Mouse (Mus musculus) thymus, adult 2 months (tissue): ENCODE results near the gene Ndfip2. TPM values are rescaled to one million over a fixed set of nuclear protein-coding genes. Genes with fewer than 3 reads are reported as not detected.

Source experiments
- DNase-seq: peaks from one replicate; pipeline ENCODE4 v3.0.0; 2021
- H3K27ac ChIP-seq: fragments of 200-500 bp; 2 replicates; pipeline ENCODE4 v1.5.1; 2012; ENCODE audit warnings: low read length, control low read depth; ENCODE audit not compliant: control insufficient read depth, insufficient read depth
- H3K27me3 ChIP-seq: fragments of 200-500 bp; 2 replicates; pipeline ENCODE4 v1.6.1; 2012; ENCODE audit warnings: mild to moderate bottlenecking, low read length, moderate library complexity, mixed read lengths; ENCODE audit not compliant: control insufficient read depth, insufficient read depth
- H3K36me3 ChIP-seq: fragments of 200-500 bp; 2 replicates; pipeline ENCODE4 v1.6.1; 2012; ENCODE audit warnings: mild to moderate bottlenecking, low read length, moderate library complexity; ENCODE audit not compliant: control insufficient read depth, insufficient read depth
- H3K4me1 ChIP-seq: fragments of 200-500 bp; replicated peaks from 2 replicates; pipeline ENCODE4 v1.6.1; 2012; ENCODE audit warnings: low read length; ENCODE audit not compliant: control insufficient read depth, insufficient read depth
- H3K4me3 ChIP-seq: fragments of 200-500 bp; 2 replicates; pipeline ENCODE4 v1.5.1; 2012; ENCODE audit warnings: mild to moderate bottlenecking, low read length, control low read depth, moderate library complexity; ENCODE audit not compliant: control insufficient read depth, insufficient read depth
- CTCF ChIP-seq: fragments of 200-500 bp; IDR thresholded peaks from 2 replicates; pipeline ENCODE4 v1.5.1; 2012; ENCODE audit warnings: mild to moderate bottlenecking, control low read depth, low read length, moderate library complexity, borderline replicate concordance; ENCODE audit not compliant: control insufficient read depth, poor library complexity, insufficient read depth; ENCODE audit errors: extremely low read depth
- POLR2A ChIP-seq: fragments of 200-500 bp; IDR thresholded peaks from 2 replicates; pipeline ENCODE4 v1.6.1; 2012; ENCODE audit warnings: mild to moderate bottlenecking, low read length, control low read depth, moderate library complexity; ENCODE audit not compliant: control insufficient read depth, poor library complexity, insufficient read depth; ENCODE audit errors: extremely low read depth
- WGBS: fragments of 180-500 bp; shearing (Covaris S2); methylation state at CpG from one replicate; pipeline ENCODE4 v1.1.7; 2018; 5-methylcytosine and 5-hydroxymethylcytosine counted together
- polyA plus RNA-seq: library from polyadenylated mRNA; depleted of rRNA; stranded (reverse); fragments of >200 nt; gene quantifications from 2 replicates; pipeline ENCODE4 v1.2.3, GENCODE M21; 2012

The Ndfip2 gene
- polyA plus RNA-seq, 1 experiment, result 57.7 TPM

DNA sequence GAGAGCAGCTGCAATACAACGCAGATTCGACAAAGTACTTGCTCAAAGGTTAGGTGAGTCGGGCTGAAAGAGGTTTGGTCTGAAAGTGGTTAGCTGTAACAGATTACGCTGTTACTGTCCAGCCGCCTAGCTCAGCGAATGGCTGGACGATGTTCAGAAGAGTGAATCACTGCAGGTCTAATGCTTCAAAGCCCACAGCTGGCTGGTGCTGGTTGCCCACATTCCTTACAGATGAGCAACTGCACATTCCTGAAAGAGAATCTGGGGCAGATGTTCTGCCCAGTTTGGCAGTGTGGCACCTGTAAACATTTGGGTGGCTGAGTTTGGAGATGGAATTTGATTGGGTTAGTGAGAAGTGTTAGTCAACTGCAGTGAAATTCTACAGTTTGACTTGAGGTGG is 2.8 kb upstream of the Ndfip2 start:
- H3K27ac ChIP-seq, result no peak overlapping the region
- DNase-seq, result no peak
- WGBS, result 92% methylated on average over 7 of the region's 7 CpGs
- H3K4me3 ChIP-seq, result no peak overlapping the region
- no peaks in the 10 kb centered on the region for H3K36me3 ChIP-seq
- no peaks in the 10 kb centered on the region for H3K27me3 ChIP-seq
- no peak for TF ChIP-seq POLR2A
- TF ChIP-seq CTCF, result no peak
- H3K4me1 ChIP-seq, result no peaks in the 10 kb centered on the region

DNA sequence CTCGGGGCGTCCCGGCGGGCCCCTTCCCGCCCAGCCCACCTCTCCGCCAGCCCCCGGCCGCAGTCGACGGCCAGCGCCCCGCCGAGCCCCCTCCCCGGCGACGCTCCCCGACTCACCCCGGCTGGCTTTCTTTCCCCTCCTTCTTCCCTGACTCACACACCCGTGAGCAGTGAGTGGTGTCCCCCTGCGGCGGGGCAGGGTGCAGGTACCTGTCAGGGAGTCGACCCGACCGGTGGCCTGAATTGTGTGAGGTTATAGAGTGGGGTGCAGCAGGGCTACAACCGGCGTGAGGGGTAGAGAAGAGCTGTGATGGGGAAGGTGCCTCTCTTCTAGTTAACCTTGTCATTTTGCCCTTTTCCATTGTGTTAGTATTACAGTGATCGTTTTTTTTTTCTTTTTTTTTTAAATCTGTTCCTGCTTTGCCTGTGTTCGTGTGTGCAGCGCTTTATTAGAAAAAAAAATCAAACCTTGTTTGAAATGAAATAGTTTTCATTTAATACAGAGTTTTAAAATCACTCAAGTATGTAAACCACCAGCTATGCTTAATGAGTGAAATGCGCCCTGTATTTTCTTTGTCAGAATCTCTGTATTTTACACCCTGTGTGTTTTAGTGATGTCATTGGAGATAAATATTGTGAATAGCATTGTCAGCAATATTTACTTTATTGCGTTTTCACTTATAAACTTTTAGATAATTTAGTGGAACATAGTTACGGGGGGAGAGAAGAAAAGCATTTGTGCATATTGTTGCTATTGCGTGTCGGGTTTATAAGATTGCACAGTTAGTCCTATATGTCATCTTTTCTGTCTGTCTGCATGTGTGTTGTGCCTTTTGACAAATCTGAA is 885 bp downstream of the Ndfip2 start:
- no peaks in the 10 kb centered on the region for H3K36me3 ChIP-seq
- peak overlapping the region; percentile 50 for H3K4me3 ChIP-seq
- TF ChIP-seq POLR2A, result no peak
- no peak for TF ChIP-seq CTCF
- 11% methylated on average over 34 of the region's 34 CpGs for WGBS
- DNase-seq, result peak; percentile 63
- no peaks in the 10 kb centered on the region for H3K27me3 ChIP-seq
- no peak overlapping the region for H3K27ac ChIP-seq
- H3K4me1 ChIP-seq, result no peaks in the 10 kb centered on the region

DNA sequence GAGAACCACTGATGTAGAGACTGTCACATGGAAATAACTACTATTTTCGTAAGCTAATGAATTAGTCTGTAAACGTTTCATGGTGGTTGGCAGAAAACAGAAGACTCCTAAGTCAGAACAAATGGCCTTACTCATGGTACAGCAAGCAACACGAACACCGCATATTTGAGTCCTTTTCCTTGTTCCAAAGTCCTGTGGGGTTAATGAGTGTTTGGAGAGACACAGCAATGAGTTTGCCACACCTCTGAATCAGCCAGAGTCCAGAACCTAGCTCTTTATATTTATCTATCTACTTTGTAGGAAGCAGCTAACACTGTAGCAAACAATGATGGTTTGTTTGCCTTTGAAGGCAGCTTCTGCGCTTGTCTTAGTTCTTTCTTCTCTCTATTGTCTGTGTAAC is 4.5 kb downstream of the Ndfip2 start:
- Histone ChIP-seq H3K27ac (no peak overlapping the region), H3K4me1 (no peaks in the 10 kb centered on the region), H3K36me3 (no peaks in the 10 kb centered on the region), H3K4me3 (no peak overlapping the region), H3K27me3 (no peaks in the 10 kb centered on the region)
- TF ChIP-seq POLR2A (no peak), CTCF (no peak)
- no peak for DNase-seq
- 87% methylated on average over 5 of the region's 5 CpGs for WGBS

DNA sequence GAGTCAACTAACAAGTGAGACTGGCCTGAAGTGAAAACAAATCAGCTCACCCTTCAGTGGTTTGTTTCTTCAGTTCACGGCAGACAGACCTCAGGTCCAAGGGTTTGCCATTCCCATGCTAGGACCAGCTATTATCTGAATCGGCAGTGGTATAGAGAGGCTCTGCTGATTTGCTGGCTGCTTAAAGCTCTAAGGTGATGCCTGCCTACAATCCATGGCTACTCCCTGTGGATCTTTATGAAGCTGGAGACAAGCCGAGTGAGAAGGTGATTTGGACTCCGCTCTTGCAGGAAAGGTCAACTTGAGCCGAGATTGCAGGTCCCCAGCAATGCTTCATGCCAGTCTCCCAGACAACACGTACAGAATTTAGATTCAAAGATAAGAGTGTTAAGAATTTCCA is 8.7 kb downstream of the Ndfip2 start:
- H3K36me3 ChIP-seq, result no peaks in the 10 kb centered on the region
- no peak overlapping the region for H3K27ac ChIP-seq
- no peak overlapping the region for H3K4me3 ChIP-seq
- TF ChIP-seq CTCF (no peak), POLR2A (no peak)
- no peaks in the 10 kb centered on the region for H3K4me1 ChIP-seq
- DNase-seq, result no peak
- WGBS, result 91% methylated on average over 6 of the region's 6 CpGs
- H3K27me3 ChIP-seq, result no peaks in the 10 kb centered on the region

DNA sequence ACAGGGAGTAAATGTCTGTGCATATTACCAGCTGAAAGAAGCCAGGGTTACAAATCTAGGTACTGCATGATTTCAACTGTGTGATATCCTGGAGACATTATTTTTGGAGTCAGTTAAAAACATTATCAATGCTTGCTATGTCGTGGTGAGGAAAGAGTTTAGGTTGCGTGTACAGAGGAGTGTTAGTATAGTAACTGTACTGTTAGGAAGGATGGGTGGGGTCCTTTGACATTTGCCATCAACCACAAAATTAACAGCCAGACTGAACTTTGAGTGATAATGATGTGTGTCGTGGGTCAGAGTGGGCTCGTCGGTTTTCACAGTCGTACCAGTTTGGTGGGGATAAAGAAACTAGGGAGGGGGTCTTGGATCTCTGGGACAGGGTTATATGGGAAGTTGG is 13.7 kb downstream of the Ndfip2 start:
- TF ChIP-seq POLR2A (no peak), CTCF (no peak)
- H3K27ac ChIP-seq, result no peak overlapping the region
- WGBS, result 87% methylated on average over 6 of the region's 6 CpGs
- no peaks in the 10 kb centered on the region for H3K27me3 ChIP-seq
- no peak for DNase-seq
- H3K4me1 ChIP-seq, result no peaks in the 10 kb centered on the region
- H3K4me3 ChIP-seq, result no peak overlapping the region
- no peaks in the 10 kb centered on the region for H3K36me3 ChIP-seq

DNA sequence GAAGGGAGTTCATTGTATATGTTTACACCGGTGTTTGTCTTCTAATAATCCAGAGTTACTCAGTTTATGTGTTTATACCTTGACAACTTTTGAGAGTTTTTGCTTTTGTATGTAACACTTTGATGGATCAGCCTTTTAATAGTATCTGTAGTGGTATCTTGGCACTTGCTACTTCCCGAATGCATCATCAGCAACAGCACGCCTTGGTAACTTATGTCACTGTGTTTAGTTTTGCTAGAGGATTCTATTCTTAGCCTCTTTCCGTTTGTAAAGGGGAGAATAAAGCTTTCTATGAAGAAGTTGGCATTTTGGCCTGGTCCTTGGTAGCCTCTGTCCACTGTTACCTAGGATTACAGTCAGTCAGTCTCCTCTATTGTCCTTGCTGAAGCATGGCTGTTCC is 14.2 kb downstream of the Ndfip2 start:
- no peak for DNase-seq
- 92% methylated on average over 4 of the region's 4 CpGs for WGBS
- Histone ChIP-seq H3K4me1 (no peaks in the 10 kb centered on the region), H3K27ac (no peak overlapping the region), H3K27me3 (no peaks in the 10 kb centered on the region), H3K4me3 (no peak overlapping the region), H3K36me3 (no peaks in the 10 kb centered on the region)
- TF ChIP-seq CTCF, result no peak

DNA sequence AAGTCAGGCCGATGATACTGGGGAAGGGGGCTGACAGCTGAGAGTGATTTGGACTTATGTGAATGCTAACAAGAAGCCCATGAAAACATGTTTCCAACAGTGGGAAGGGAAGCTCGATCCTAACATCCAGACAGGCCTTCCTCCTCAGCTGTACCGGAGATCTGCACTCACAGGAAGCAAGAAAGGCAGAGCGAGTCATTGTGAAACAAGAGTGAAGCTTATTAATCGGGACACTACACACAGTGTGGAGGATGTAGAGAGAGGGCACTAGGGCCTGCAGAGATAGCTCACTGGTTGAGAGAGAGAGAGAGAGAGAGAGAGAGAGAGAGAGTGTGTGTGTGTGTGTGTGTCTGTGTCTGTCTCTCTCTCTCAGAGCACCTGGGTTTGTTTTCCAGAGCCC is 16.8 kb downstream of the Ndfip2 start:
- TF ChIP-seq CTCF, result no peak
- TF ChIP-seq POLR2A, result no peak
- DNase-seq, result no peak
- no peaks in the 10 kb centered on the region for H3K4me1 ChIP-seq
- no peaks in the 10 kb centered on the region for H3K36me3 ChIP-seq
- no peaks in the 10 kb centered on the region for H3K27me3 ChIP-seq
- H3K4me3 ChIP-seq, result no peak overlapping the region
- H3K27ac ChIP-seq, result no peak overlapping the region
- 85% methylated on average over 5 of the region's 5 CpGs for WGBS
